Mouse (Mus musculus) layer of hippocampus, postnatal 14 days (tissue): ENCODE results near the gene Fcrl5. TPM values are rescaled to one million over a fixed set of nuclear protein-coding genes. Genes with fewer than 3 reads are reported as not detected.
"Not testable (repeated sequence)": the region's sequence is repeated elsewhere in the genome, so short reads cannot be mapped to it uniquely, and the experiment has no call there.

Source experiments
- DNase-seq, 2 experiments: peaks; one replicate each; pipeline ENCODE4 v3.0.0; 2021 to 2022; ENCODE audit warnings: low spot score in 2 of 2, mixed read lengths in 1 of 2
- long read RNA-seq, 2 experiments: library from polyadenylated mRNA; stranded (forward); transcript quantifications; one replicate each; pipeline ENCODE4 v2.0.0; 2021
- total RNA-seq, 2 experiments: library from RNA; stranded (reverse); gene quantifications; 2 replicates each; pipeline ENCODE4 v1.2.3; 2021

Gene Fcrl5
- under 1 TPM in 1 of 2 experiments, not detected in 1; 0.18 TPM for total RNA-seq
- long read RNA-seq, experiment 1: 0 reads
- long read RNA-seq, experiment 2, partial matches to known transcripts: 0 of 1 reads
- long read RNA-seq, experiment 2, other reads (novel, unspliced or antisense): 1 of 1 reads

- DNase-seq: no peak
These were observed at the start of gene Fcrl5 for GRCm38 (mm10) chr3:87435479-87435878. Gene Fcrl5, plus strand, starts transcription at chr3:87435773.

GRCm38 (mm10) chr3:87390935-87391334 is 44.6 kb upstream of the Fcrl5 start:
- no peak for DNase-seq

GRCm38 (mm10) chr3:87398809-87399208 is 36.8 kb upstream of the Fcrl5 start:
- no peak for DNase-seq

GRCm38 (mm10) chr3:87399906-87400305 is 35.7 kb upstream of the Fcrl5 start:
- DNase-seq: no peak

- DNase-seq: no peak
These were observed 34.3 kb upstream of the Fcrl5 start for GRCm38 (mm10) chr3:87401321-87401720.

GRCm38 (mm10) chr3:87408171-87408570 is 27.4 kb upstream of the Fcrl5 start:
- DNase-seq: no peak

GRCm38 (mm10) chr3:87409196-87409935 is 26.2 kb upstream of the Fcrl5 start:
- no peak for DNase-seq

GRCm38 (mm10) chr3:87410605-87411004 is 25.0 kb upstream of the Fcrl5 start:
- no peak for DNase-seq

GRCm38 (mm10) chr3:87411150-87411549 is 24.4 kb upstream of the Fcrl5 start:
- peak in 1 of 2 experiments; percentile 4 for DNase-seq

GRCm38 (mm10) chr3:87420645-87421044 is 14.9 kb upstream of the Fcrl5 start:
- no peak for DNase-seq

- DNase-seq: no peak
These were observed 13.1 kb upstream of the Fcrl5 start for GRCm38 (mm10) chr3:87422386-87422910.

- DNase-seq: no peak
These were observed 5.0 kb downstream of the Fcrl5 start for GRCm38 (mm10) chr3:87440586-87440985.

GRCm38 (mm10) chr3:87443968-87444367 is 8.4 kb downstream of the Fcrl5 start:
- DNase-seq: no peak

- DNase-seq: no peak
These were observed 29.9 kb downstream of the Fcrl5 start for GRCm38 (mm10) chr3:87465454-87465853.

- DNase-seq: no peak
These were observed 31.4 kb downstream of the Fcrl5 start for GRCm38 (mm10) chr3:87467011-87467410.

GRCm38 (mm10) chr3:87467416-87467815 is 31.8 kb downstream of the Fcrl5 start:
- DNase-seq: no peak

GRCm38 (mm10) chr3:87477948-87478347 is 42.4 kb downstream of the Fcrl5 start:
- not testable (repeated sequence) for DNase-seq

GRCm38 (mm10) chr3:87478596-87478995 is 43.0 kb downstream of the Fcrl5 start:
- DNase-seq: not testable (repeated sequence)

GRCm38 (mm10) chr3:87479230-87479629 is 43.7 kb downstream of the Fcrl5 start:
- not testable (repeated sequence) for DNase-seq

- DNase-seq: no peak
These were observed 51.8 kb downstream of the Fcrl5 start for GRCm38 (mm10) chr3:87487392-87487791.

- no peak for DNase-seq
These were observed 52.3 kb downstream of the Fcrl5 start for GRCm38 (mm10) chr3:87487911-87488310.

- no peak for DNase-seq
These were observed 62.7 kb downstream of the Fcrl5 start for GRCm38 (mm10) chr3:87498266-87498665.

- peak; percentile 79 to 84 for DNase-seq
These were observed 63.5 kb downstream of the Fcrl5 start for GRCm38 (mm10) chr3:87499072-87499471.
